Mouse (Mus musculus) retina, embryonic 14.5 days (tissue): ENCODE data around the gene Itpr1.

Experiments
- DNase-seq: peaks from one replicate; pipeline ENCODE4 v3.0.0-alpha.2; 2015; ENCODE audit warnings: low spot score

Itpr1 gene

GRCm38 (mm10) chr6:108240754-108241153 lies 27.9 kb downstream of the Itpr1 start:
- DNase-seq: no peak

- no peak for DNase-seq
Measured at GRCm38 (mm10) chr6:108244571-108244970, 31.7 kb downstream of the Itpr1 start.

- DNase-seq: no peak
Measured at GRCm38 (mm10) chr6:108246369-108247085, 33.6 kb downstream of the Itpr1 start.

GRCm38 (mm10) chr6:108247211-108247610 lies 34.3 kb downstream of the Itpr1 start:
- DNase-seq: no peak

- no peak for DNase-seq
Measured at GRCm38 (mm10) chr6:108248519-108248918, 35.6 kb downstream of the Itpr1 start.

DNA sequence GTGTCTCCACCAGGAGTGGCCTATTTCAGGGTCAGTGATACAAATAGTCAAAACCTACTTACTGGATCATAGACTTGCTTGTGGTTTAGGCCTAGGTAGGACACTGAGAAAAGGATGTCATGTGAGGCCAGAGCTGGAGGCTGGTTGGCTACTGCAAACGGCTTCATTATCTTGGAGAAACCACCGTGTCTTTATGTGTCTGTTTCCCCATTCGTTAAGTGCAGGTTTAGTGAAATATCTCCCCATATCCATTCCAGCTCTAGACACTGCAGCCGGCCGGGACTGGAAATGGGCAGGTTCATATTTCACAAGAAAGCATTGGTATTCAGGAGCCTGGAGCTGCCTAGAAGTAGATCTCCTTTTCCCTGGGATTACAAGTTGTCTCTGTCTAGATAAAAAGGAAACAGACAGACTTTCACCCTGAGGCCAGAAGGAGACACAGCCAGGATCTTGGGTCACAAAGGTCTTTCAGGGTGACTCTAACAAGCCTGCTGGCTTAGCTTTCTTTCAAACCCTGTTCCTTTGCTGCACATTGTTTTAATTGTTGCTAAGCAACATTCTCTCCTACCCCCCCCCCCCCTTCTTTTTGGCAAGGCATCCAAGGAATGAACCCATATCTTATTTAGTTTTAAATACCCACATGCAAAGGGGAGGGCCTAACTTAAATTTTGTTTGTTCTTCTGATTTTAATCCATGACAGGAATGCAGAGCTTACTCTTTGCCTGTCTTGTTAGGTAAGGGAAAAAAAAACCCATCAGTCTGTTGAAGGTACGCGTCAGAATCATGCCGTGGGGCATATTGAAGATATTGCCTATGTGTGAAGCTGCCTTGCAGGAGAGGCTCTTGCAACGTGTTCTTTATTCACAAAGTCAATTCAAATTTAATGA lies 36.4 kb downstream of the Itpr1 start:
- no peak for DNase-seq

DNA sequence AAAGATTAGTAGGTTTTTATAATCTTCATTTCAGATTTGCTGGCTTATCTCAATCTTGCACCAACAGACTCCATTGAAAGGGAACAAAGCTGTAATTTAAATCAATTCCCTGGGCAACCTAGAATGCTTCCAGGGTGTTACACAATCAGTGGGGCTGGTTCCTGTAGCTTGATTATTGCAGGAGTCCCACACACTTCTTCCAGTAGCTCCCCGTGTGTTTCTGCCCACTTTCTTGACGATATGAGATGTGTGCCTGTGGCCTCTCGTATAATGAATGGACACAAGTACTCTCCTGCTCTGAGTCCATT lies 37.0 kb downstream of the Itpr1 start:
- no peak for DNase-seq

DNA sequence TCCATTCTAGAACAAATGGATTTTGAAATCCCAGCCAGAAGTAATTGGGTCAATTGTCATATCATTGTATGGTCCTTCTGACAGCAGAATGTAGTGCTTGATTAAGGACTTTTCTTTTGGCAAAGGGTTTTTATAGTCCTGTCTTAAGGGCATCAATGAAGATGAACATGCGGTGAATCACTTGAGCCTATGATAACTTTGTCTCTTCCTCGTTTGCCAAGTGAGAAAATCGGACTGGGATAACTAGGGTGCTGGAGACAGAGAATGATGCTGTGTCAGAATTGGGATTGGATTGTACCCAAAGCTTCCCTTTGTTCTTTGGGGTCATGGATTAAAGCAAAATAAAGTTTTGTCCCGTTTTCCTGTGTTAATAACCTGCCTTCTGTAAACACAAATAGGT lies 37.5 kb downstream of the Itpr1 start:
- DNase-seq: no peak

DNA sequence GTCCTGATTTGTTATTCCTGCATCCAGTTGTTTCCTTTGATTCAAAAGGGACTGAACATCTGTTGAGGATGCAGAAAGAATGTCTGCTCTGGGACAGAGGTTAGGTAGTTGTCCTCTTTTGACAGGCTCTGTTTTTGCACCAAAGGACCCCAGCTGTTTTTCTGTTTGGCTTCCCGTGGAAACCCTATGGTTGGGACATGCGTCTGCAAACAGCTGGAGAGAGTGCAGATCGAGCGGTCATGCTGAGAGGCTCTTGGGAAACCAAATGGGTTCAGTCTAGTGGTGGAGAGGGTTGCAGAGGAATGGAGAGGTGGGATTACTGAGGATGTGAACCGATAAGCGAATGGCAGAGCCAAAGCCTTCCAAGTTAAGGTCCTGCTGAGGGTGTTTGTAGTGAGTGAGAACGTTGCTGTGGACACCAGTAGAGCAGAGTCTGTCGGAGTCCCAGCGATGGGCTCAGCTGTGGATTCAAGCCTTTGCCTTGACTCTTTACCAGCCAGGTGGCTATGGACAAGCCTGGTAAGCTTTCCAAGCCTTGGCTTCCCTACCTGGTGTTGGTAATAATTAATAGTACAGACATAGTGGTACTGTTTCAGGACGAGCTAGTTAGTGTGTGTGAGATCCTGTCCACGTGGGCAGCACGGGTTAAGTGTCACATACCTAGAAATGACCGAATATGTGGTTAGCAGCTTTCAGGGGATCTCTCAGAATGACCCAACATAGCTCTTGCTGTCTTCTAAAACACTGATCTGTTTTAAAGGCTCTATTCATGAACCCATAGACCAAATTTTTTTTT lies 39.9 kb downstream of the Itpr1 start:
- DNase-seq: no peak

GRCm38 (mm10) chr6:108254132-108255064 lies 41.5 kb downstream of the Itpr1 start:
- no peak for DNase-seq

GRCm38 (mm10) chr6:108255880-108256279 lies 43.0 kb downstream of the Itpr1 start:
- DNase-seq: no peak

GRCm38 (mm10) chr6:108257225-108257624 lies 44.3 kb downstream of the Itpr1 start:
- no peak for DNase-seq

DNA sequence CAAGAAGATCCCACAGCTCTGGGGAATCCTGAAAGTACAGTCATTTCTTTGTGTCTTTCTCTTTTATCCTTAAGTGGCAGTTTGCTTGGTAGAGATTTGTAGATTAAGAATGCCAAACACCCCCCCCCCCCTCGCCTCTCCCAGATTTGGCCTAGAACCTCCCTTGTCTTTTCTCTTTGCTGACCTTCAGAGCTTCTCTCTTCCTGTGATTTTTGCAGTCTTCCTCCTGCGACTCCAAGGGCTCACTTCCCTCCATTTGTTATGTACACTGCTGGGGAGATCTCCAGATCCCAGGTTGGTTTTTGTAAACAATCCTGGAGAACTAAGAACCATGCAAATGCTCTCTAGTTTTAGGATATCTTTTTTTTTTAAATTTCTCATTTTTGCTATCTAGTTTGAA lies 45.7 kb downstream of the Itpr1 start:
- no peak for DNase-seq

DNA sequence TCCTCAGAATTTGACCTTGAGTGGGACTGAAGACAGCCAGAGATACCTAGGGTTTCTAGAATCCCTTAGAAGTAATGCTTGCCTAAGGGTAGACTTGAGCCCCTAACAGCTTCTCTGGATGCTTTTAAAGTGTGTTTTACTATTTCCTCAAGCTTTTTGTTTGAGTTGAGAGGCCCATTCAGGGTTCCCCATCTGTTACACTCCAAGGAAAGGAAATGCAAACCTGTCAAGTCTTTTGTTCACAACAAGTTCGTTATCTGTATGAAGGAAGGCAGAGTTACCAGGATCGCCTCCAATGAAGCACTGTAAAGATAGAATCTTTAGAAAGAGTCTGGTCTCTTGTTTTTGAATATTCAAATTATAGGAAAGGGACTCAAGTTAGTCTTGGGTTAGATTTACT lies 46.8 kb downstream of the Itpr1 start:
- DNase-seq: no peak

DNA sequence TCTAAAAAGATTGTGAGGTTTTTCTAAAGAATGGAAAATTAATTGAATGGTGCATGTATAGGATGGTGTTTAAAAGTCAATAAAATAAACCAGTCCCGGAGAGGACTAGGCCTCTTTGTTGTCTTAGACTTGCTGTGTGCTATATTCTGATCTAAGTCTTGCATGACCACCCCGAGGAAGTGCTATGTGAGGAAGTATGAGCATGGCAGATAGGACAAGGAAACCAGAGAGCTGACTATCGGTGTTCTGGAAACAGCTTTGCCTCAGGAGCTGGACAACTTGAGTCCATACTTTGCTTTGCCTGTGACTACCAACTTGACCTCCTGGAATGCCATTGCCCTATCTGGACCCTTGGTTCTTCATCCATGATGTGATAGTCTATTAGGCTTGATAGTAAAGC lies 48.6 kb downstream of the Itpr1 start:
- no peak for DNase-seq

- no peak for DNase-seq
Measured at GRCm38 (mm10) chr6:108264164-108264563, 51.3 kb downstream of the Itpr1 start.

- no peak for DNase-seq
Measured at GRCm38 (mm10) chr6:108273451-108273850, 60.6 kb downstream of the Itpr1 start.

DNA sequence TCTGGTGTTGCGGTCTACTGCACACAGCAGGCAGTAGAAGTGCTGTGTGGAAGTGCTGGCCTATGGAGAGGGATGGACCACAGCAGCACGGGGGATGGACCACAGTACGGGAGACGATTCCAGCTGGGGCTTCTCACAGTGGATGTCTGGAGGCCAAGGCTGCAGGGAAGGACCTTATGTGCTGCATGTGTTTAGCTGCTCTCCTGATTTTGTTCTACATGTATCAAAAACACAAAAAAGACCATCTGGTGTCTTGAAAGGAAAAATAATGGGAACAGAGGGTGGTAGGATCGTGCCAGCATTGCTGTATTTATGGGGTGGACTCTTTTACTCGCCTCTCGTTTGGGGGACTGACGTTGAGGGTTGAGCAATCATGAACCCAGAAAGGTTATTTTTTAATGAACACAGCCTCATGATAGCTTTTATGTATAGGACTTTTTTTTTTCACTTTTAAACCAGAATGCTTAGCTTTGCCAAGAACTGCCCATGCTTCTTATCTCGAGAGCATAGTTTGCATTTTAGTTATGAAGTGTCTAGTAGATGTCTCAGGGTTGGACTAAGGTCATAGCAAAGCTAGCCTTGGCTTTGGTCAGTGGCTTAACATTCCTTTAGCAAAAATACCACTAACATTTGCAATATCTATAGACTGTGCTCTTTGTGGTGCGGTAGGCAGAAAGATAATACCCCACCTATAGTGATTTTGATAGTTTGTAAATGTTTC lies 61.6 kb downstream of the Itpr1 start:
- DNase-seq: peak; percentile 5

DNA sequence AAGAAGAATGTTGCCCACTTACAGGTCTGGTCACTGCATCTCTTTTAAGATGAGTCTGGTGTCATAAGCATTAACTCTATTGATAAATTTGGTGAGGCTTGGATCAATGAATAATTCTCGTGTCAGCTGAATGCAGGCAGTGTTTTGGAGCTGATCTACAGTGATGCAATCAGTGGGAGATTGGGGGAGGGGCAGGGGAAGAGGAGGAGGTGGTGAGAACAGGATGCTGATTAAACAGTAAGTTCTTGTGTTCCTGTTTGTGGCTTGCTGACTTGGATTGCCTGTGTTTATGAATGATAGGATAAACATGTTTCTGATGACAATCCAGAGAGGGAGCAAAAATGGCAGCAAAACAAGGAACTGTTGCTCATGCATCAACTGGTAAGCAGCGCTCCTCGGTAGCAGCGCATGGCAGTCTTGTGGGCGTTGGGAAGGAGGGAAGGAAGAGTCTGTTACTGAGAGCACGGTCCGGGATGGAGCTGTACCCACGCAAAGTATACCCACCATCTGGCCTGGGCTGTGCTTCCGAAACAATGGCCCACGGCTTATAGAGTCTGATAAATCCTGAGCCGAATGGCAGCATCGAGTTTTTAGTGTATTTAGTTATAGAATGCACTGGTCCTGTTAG lies 64.1 kb downstream of the Itpr1 start:
- no peak for DNase-seq

GRCm38 (mm10) chr6:108277622-108278396 lies 64.9 kb downstream of the Itpr1 start:
- no peak for DNase-seq
